Mouse (Mus musculus) thymus, postnatal 0 days (tissue): Measurements from ENCODE around the gene Shroom3. TPM values are rescaled to one million over a fixed set of nuclear protein-coding genes. Genes with fewer than 3 reads are reported as not detected.

Source experiments
- DNase-seq: peaks from one replicate; pipeline ENCODE4 v3.0.0-alpha.2; 2015; ENCODE audit warnings: low spot score
- polyA plus RNA-seq: library from polyadenylated mRNA; unstranded; fragments of >200 nt; fragmentation: Nextera tagmentation; extraction: Ambion mirVana; gene quantifications from 2 replicates; pipeline ENCODE4 v1.2.1, GENCODE M21; 2015

Shroom3 gene
- polyA plus RNA-seq, 1 experiment from 2014 or later: 0.77 TPM

GRCm38 (mm10) chr5:92698131-92698836, 15.0 kb downstream of the Shroom3 start:
- no peak for DNase-seq

- DNase-seq: no peak
Observed at GRCm38 (mm10) chr5:92698837-92699529, 15.7 kb downstream of the Shroom3 start.

- DNase-seq: no peak
Observed at GRCm38 (mm10) chr5:92701750-92702149, 18.5 kb downstream of the Shroom3 start.

- no peak for DNase-seq
Observed at GRCm38 (mm10) chr5:92703671-92704070, 20.4 kb downstream of the Shroom3 start.

- DNase-seq: no peak
Observed at GRCm38 (mm10) chr5:92707921-92708491, 24.8 kb downstream of the Shroom3 start.

- DNase-seq: no peak
Observed at GRCm38 (mm10) chr5:92710779-92711178, 27.5 kb downstream of the Shroom3 start.

GRCm38 (mm10) chr5:92711666-92712290, 28.5 kb downstream of the Shroom3 start:
- no peak for DNase-seq

- no peak for DNase-seq
Observed at GRCm38 (mm10) chr5:92712621-92713395, 29.6 kb downstream of the Shroom3 start.

- DNase-seq: no peak
Observed at GRCm38 (mm10) chr5:92714886-92715285, 31.7 kb downstream of the Shroom3 start.

- no peak for DNase-seq
Observed at GRCm38 (mm10) chr5:92715319-92715718, 32.1 kb downstream of the Shroom3 start.

- no peak for DNase-seq
Observed at GRCm38 (mm10) chr5:92715890-92716289, 32.7 kb downstream of the Shroom3 start.

- DNase-seq: no peak
Observed at GRCm38 (mm10) chr5:92717666-92718360, 34.6 kb downstream of the Shroom3 start.

- DNase-seq: no peak
Observed at GRCm38 (mm10) chr5:92718856-92719255, 35.6 kb downstream of the Shroom3 start.

- no peak for DNase-seq
Observed at GRCm38 (mm10) chr5:92721610-92722009, 38.4 kb downstream of the Shroom3 start.

GRCm38 (mm10) chr5:92725935-92726334, 42.7 kb downstream of the Shroom3 start:
- DNase-seq: peak; percentile 33

- DNase-seq: no peak
Observed at GRCm38 (mm10) chr5:92728252-92728828, 45.1 kb downstream of the Shroom3 start.

GRCm38 (mm10) chr5:92729221-92729620, 46.0 kb downstream of the Shroom3 start:
- DNase-seq: no peak

- no peak for DNase-seq
Observed at GRCm38 (mm10) chr5:92741802-92742201, 58.6 kb downstream of the Shroom3 start.

- no peak for DNase-seq
Observed at GRCm38 (mm10) chr5:92742701-92743100, 59.5 kb downstream of the Shroom3 start.
